Mouse (Mus musculus) liver, postnatal 0 days (tissue): Measurements from ENCODE around the gene Aes. TPM values are rescaled to one million over a fixed set of nuclear protein-coding genes. Genes with fewer than 3 reads are reported as not detected.
A peak's percentile ranks its signal among the peaks of the same experiment; 100 is the strongest.

Experiments used
- ATAC-seq: fragments of 200-750 bp; cut with Nextera tagmentation; 2 replicates; pipeline ENCODE4 v1.8.0; 2017; ENCODE audit warnings: mild to moderate bottlenecking, moderate library complexity
- DNase-seq: peaks from one replicate; pipeline ENCODE4 v3.0.0-alpha.2; 2016
- H3K27ac ChIP-seq: fragments of 300-500 bp; sonication (generic); 2 replicates; pipeline ENCODE4 v1.5.1; 2014; ENCODE audit warnings: antibody characterized with exemption, moderate library complexity, mild to moderate bottlenecking, low read depth
- H3K27me3 ChIP-seq: fragments of 300-500 bp; sonication (generic); 2 replicates; pipeline ENCODE4 v1.6.1; 2014; ENCODE audit warnings: low read length, control low read depth, mixed read lengths; ENCODE audit not compliant: insufficient read depth
- H3K36me3 ChIP-seq: fragments of 300-500 bp; sonication (generic); replicated peaks from 2 replicates; pipeline ENCODE4 v1.6.1; 2014; ENCODE audit warnings: mild to moderate bottlenecking, control low read depth, low read length, moderate library complexity, mixed read lengths; ENCODE audit not compliant: insufficient read depth
- H3K4me1 ChIP-seq: fragments of 300-500 bp; sonication (generic); 2 replicates; pipeline ENCODE4 v1.6.1; 2014; ENCODE audit warnings: antibody characterized with exemption, mild to moderate bottlenecking, control low read depth; ENCODE audit not compliant: insufficient read depth
- H3K4me2 ChIP-seq: fragments of 300-500 bp; sonication (generic); 2 replicates; pipeline ENCODE4 v1.6.1; 2014; ENCODE audit warnings: low read depth, mild to moderate bottlenecking, low read length, moderate library complexity, mixed read lengths
- H3K4me3 ChIP-seq: fragments of 300-500 bp; sonication (generic); 2 replicates; pipeline ENCODE4 v1.5.1; 2014; ENCODE audit warnings: low read depth, low read length
- H3K9ac ChIP-seq: fragments of 300-500 bp; sonication (generic); replicated peaks from 2 replicates; pipeline ENCODE4 v1.6.1; 2014; ENCODE audit warnings: mild to moderate bottlenecking, moderate library complexity
- H3K9me3 ChIP-seq: fragments of 300-500 bp; sonication (generic); 2 replicates; pipeline ENCODE4 v1.6.1; 2016; ENCODE audit warnings: mild to moderate bottlenecking, control low read depth, low read length, mixed read lengths
- CTCF ChIP-seq: sonication (generic); IDR thresholded peaks from 2 replicates; pipeline ENCODE4 v1.5.1; 2016; ENCODE audit warnings: antibody characterized with exemption, low read depth
- EP300 ChIP-seq: IDR thresholded peaks from 2 replicates; pipeline ENCODE4 v1.6.1; 2016; ENCODE audit warnings: antibody characterized with exemption, low read depth, mild to moderate bottlenecking
- WGBS: fragments of 180-500 bp; shearing (Covaris S2); extraction: QIAGEN DNeasy Blood & Tissue Kit; methylation state at CpG from one replicate; pipeline ENCODE4 v1.1.7; 2014; ENCODE audit not compliant: insufficient replicate concordance; 5-methylcytosine and 5-hydroxymethylcytosine counted together
- polyA plus RNA-seq: library from polyadenylated mRNA; unstranded; fragments of >200 nt; fragmentation: Nextera tagmentation; extraction: Ambion mirVana; gene quantifications from 2 replicates; pipeline ENCODE4 v1.2.1, GENCODE M21; 2015

Gene Aes
- polyA plus RNA-seq, 1 experiment from 2014 or later, result 256 TPM

GRCm38 (mm10) chr10:81542727-81543460 is 16.4 kb upstream of the Aes start:
- H3K4me3 ChIP-seq, result no peak overlapping the region
- no peak for ATAC-seq
- TF ChIP-seq CTCF, result no peak
- no peak for TF ChIP-seq EP300
- DNase-seq, result no peak
- H3K27me3 ChIP-seq, result no peaks in the 10 kb centered on the region
- H3K9ac ChIP-seq, result peak overlapping the region; percentile 80
- WGBS, result 70% methylated on average over 7 of the region's 7 CpGs
- H3K36me3 ChIP-seq, result peaks cover 10% of the 10 kb centered on the region; the same call in 1 of the 2 replicates
- H3K4me1 ChIP-seq, result peaks cover 50% of the 10 kb centered on the region
- H3K4me2 ChIP-seq, result peak overlapping the region; percentile 99
- H3K9me3 ChIP-seq, result no peaks in the 10 kb centered on the region
- peak overlapping the region; percentile 74 for H3K27ac ChIP-seq

- Histone ChIP-seq H3K9ac (peak overlapping the region; percentile 80), H3K9me3 (no peaks in the 10 kb centered on the region), H3K4me2 (peak overlapping the region; percentile 99), H3K27ac (0 out of 2 replicates have a peak overlapping the region, but pooled peaks have one; percentile 29), H3K36me3 (peaks cover 10% of the 10 kb centered on the region; the same call in 1 of the 2 replicates), H3K27me3 (no peaks in the 10 kb centered on the region), H3K4me1 (peaks cover 47% of the 10 kb centered on the region), H3K4me3 (peak overlapping the region; percentile 68)
- DNase-seq, result no peak
- WGBS, result 67% methylated on average over 1 of the region's 1 CpGs
- no peak for TF ChIP-seq CTCF
- TF ChIP-seq EP300, result no peak
- no peak for ATAC-seq
These were observed 15.7 kb upstream of the Aes start for GRCm38 (mm10) chr10:81543633-81544032.

- DNase-seq, result no peak
- H3K27ac ChIP-seq, result peak overlapping the region; percentile 70
- peaks cover 47% of the 10 kb centered on the region for H3K4me1 ChIP-seq
- TF ChIP-seq CTCF (no peak), EP300 (no peak)
- ATAC-seq, result peak; percentile 33
- H3K27me3 ChIP-seq, result no peaks in the 10 kb centered on the region
- peaks cover 3% of the 10 kb centered on the region; the same call in 1 of the 2 replicates for H3K36me3 ChIP-seq
- no peaks in the 10 kb centered on the region for H3K9me3 ChIP-seq
- peak overlapping the region; percentile 80 for H3K9ac ChIP-seq
- WGBS, result 2% methylated on average over 80 of the region's 93 CpGs
- H3K4me3 ChIP-seq, result peak overlapping the region; percentile 68
- H3K4me2 ChIP-seq, result peak overlapping the region; percentile 99
These were observed 14.8 kb upstream of the Aes start for GRCm38 (mm10) chr10:81544296-81545160.

- Histone ChIP-seq H3K9ac (peak within 1 kb of the TSS; percentile 80), H3K4me3 (peak within 1 kb of the TSS; percentile 68), H3K27me3 (no peaks in the 10 kb centered on the region), H3K4me1 (peaks cover 47% of the 10 kb centered on the region), H3K36me3 (no peaks in the 10 kb centered on the region), H3K9me3 (no peaks in the 10 kb centered on the region), H3K4me2 (peak within 1 kb of the TSS; percentile 99), H3K27ac (peak within 1 kb of the TSS; percentile 70)
- peak; percentile 92 for ATAC-seq
- peak; percentile 100 for DNase-seq
- TF ChIP-seq EP300 (no peak), CTCF (no peak)
- WGBS, result 1% methylated on average over 50 of the region's 59 CpGs
These were observed 14.0 kb upstream of the Aes start, which contains the start of gene Gna11 for GRCm38 (mm10) chr10:81545161-81545747. Gna11 (minus strand) TSS chr10:81545190.

- H3K4me3 ChIP-seq, result no peak overlapping the region
- no peaks in the 10 kb centered on the region for H3K27me3 ChIP-seq
- peak overlapping the region; percentile 31; the same call in 1 of the 2 replicates for H3K27ac ChIP-seq
- peaks cover 45% of the 10 kb centered on the region for H3K4me1 ChIP-seq
- no peak for TF ChIP-seq EP300
- no peak for TF ChIP-seq CTCF
- ATAC-seq (no peak), DNase-seq (no peak)
- no peaks in the 10 kb centered on the region for H3K9me3 ChIP-seq
- WGBS, result 32% methylated on average over 5 of the region's 5 CpGs
- no peak overlapping the region for H3K4me2 ChIP-seq
- H3K36me3 ChIP-seq, result no peaks in the 10 kb centered on the region
- peak overlapping the region; percentile 48 for H3K9ac ChIP-seq
These were observed 13.0 kb upstream of the Aes start for GRCm38 (mm10) chr10:81546332-81546731.
